Mouse (Mus musculus) gastrocnemius, postnatal 14 days (tissue): Measurements from ENCODE around the gene Gm2022. TPM values are rescaled to one million over a fixed set of nuclear protein-coding genes. Genes with fewer than 3 reads are reported as not detected.
"Not testable (repeated sequence)": the region's sequence is repeated elsewhere in the genome, so short reads cannot be mapped to it uniquely, and the experiment has no call there.

Source experiments
- DNase-seq: peaks from one replicate; pipeline ENCODE4 v3.0.0; 2021; ENCODE audit warnings: mixed read lengths
- intact Hi-C: fragments of 180-260 bp; cut with DNase I; formaldehyde crosslinking; loops from one replicate; pipeline ENCODE4 v1.15.1; 2025; ENCODE audit warnings: low total_unique reads
- long read RNA-seq, 2 experiments: library from polyadenylated mRNA; stranded (forward); transcript quantifications; one replicate each; pipeline ENCODE4 v2.0.0; 2021
- total RNA-seq, 2 experiments: library from RNA; stranded (reverse); gene quantifications; 2 replicates each; pipeline ENCODE4 v1.2.3; 2021

Gene Gm2022
- not detected for total RNA-seq
- long read RNA-seq, experiment 1, result 0 reads
- long read RNA-seq, experiment 2, result 0 reads

GRCm38 (mm10) chr12:87895070-87895469 lies at the start of gene Gm2022:
Gm2022 (plus strand) TSS chr12:87895370.
- intact Hi-C loops, result not testable (repeated sequence)

GRCm38 (mm10) chr12:87850657-87851056 lies 44.5 kb upstream of the Gm2022 start:
- DNase-seq, intact Hi-C loops: not testable (repeated sequence)

More at GRCm38 (mm10) chr12:87895070-87895469, at the start of gene Gm2022:
- DNase-seq, result not testable (repeated sequence)

- intact Hi-C loops, DNase-seq: not testable (repeated sequence)
Measured at GRCm38 (mm10) chr12:87856067-87856466, 39.1 kb upstream of the Gm2022 start.

GRCm38 (mm10) chr12:87861740-87862692 lies 33.2 kb upstream of the Gm2022 start:
- intact Hi-C loops, result not testable (repeated sequence)
- DNase-seq, result peak; percentile 7

GRCm38 (mm10) chr12:87863638-87864037 lies 31.5 kb upstream of the Gm2022 start:
- DNase-seq, result peak; percentile 3
- intact Hi-C loops, result not testable (repeated sequence)

GRCm38 (mm10) chr12:87864048-87864447 lies 31.1 kb upstream of the Gm2022 start:
- DNase-seq, intact Hi-C loops: not testable (repeated sequence)

GRCm38 (mm10) chr12:87873772-87874171 lies 21.4 kb upstream of the Gm2022 start, which contains the start of gene Gm2016:
Gm2016 (plus strand) TSS chr12:87874072.
- intact Hi-C loops, DNase-seq: not testable (repeated sequence)

- intact Hi-C loops, result not testable (repeated sequence)
Measured at GRCm38 (mm10) chr12:87919721-87920120, 24.6 kb downstream of the Gm2022 start, which contains the start of gene Gm2035. Gm2035 (minus strand) TSS chr12:87919857.

More at GRCm38 (mm10) chr12:87919721-87920120, 24.6 kb downstream of the Gm2022 start, which contains the start of gene Gm2035:
- DNase-seq, result not testable (repeated sequence)

Other genes starting within 250 kb of the Gm2022 start
- not detected for gene Gm21319, start 119.6 kb upstream of the Gm2022 start, total RNA-seq
- not detected for gene Gm21936, start 99.9 kb upstream of the Gm2022 start, total RNA-seq
- not detected for gene BB287469, start 78.8 kb upstream of the Gm2022 start, total RNA-seq
- gene Gm2001, start 53.0 kb upstream of the Gm2022 start, total RNA-seq, result not detected
- gene Gm2016, start 21.3 kb upstream of the Gm2022 start, total RNA-seq, result not detected
- gene Gm2035, start 24.5 kb downstream of the Gm2022 start, total RNA-seq, result not detected
- not detected for gene Gm2042, start 58.7 kb downstream of the Gm2022 start, total RNA-seq
- not detected for gene Gm2075, start 116.5 kb downstream of the Gm2022 start, total RNA-seq
- gene Gm6803, start 123.4 kb downstream of the Gm2022 start, total RNA-seq, result not detected
- gene Gm2056, start 131.6 kb downstream of the Gm2022 start, total RNA-seq, result not detected
- not detected for gene Gm16368, start 188.3 kb downstream of the Gm2022 start, total RNA-seq